Mouse (Mus musculus) neural tube, embryonic 15.5 days (tissue): ENCODE results near the gene Ppp1r8. TPM values are rescaled to one million over a fixed set of nuclear protein-coding genes. Genes with fewer than 3 reads are reported as not detected.
A peak's percentile ranks its signal among the peaks of the same experiment; 100 is the strongest.

Source experiments
- ATAC-seq: fragments of 200-750 bp; cut with Nextera tagmentation; 2 replicates; pipeline ENCODE4 v1.8.0; 2017; ENCODE audit warnings: mild to moderate bottlenecking, moderate TSS enrichment, moderate library complexity; ENCODE audit not compliant: low FRiP score
- H3K27ac ChIP-seq: fragments of 300-500 bp; sonication (generic); replicated peaks from 2 replicates; pipeline ENCODE4 v1.5.1; 2015; ENCODE audit warnings: mild to moderate bottlenecking, inconsistent platforms
- H3K27me3 ChIP-seq: fragments of 300-500 bp; sonication (generic); replicated peaks from 2 replicates; pipeline ENCODE4 v1.6.1; 2015; ENCODE audit warnings: inconsistent platforms
- H3K36me3 ChIP-seq: fragments of 300-500 bp; sonication (generic); 2 replicates; pipeline ENCODE4 v1.6.1; 2015; ENCODE audit warnings: inconsistent platforms
- H3K4me1 ChIP-seq: fragments of 300-500 bp; sonication (generic); 2 replicates; pipeline ENCODE4 v1.6.1; 2015; ENCODE audit warnings: inconsistent platforms
- H3K4me2 ChIP-seq: fragments of 300-500 bp; sonication (generic); 2 replicates; pipeline ENCODE4 v1.6.1; 2015; ENCODE audit warnings: inconsistent platforms, mild to moderate bottlenecking, moderate library complexity
- H3K4me3 ChIP-seq: fragments of 300-500 bp; sonication (generic); replicated peaks from 2 replicates; pipeline ENCODE4 v1.5.1; 2015; ENCODE audit warnings: mild to moderate bottlenecking, inconsistent platforms
- H3K9ac ChIP-seq: fragments of 300-500 bp; sonication (generic); replicated peaks from 2 replicates; pipeline ENCODE4 v1.6.1; 2015; ENCODE audit warnings: mild to moderate bottlenecking, inconsistent platforms
- H3K9me3 ChIP-seq: fragments of 300-500 bp; sonication (generic); replicated peaks from 2 replicates; pipeline ENCODE4 v1.6.1; 2016; ENCODE audit warnings: inconsistent platforms
- WGBS: fragments of 180-500 bp; shearing (Covaris S2); methylation state at CpG from one replicate; pipeline ENCODE4 v1.1.7; 2015; ENCODE audit warnings: mixed read lengths; 5-methylcytosine and 5-hydroxymethylcytosine counted together
- polyA plus RNA-seq: library from polyadenylated mRNA; unstranded; fragments of >200 nt; fragmentation: Nextera tagmentation; extraction: Ambion mirVana; gene quantifications from 2 replicates; pipeline ENCODE4 v1.2.1, GENCODE M21; 2015

Ppp1r8 gene
- polyA plus RNA-seq, 1 experiment from 2014 or later = 56.0 TPM

DNA sequence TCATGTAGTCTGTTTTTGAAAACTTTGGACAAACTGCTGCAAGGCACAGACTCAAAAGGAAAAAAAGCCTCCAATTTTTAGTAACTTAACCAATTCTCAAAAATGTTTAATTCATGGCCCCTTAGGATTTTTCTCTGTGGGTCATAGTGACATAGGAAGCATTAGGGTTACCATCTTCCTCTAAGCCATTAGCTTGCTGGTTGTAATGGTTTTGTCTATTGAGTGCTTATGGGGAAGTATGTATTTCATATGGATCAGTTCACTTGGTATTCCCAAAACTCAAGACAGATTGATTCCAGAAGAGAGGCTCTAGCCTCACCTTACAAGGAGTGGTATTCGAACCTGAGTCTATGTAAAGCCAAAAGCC, 719 bp upstream of the Ppp1r8 start:
- Histone ChIP-seq H3K27ac (peak overlapping the region; percentile 91), H3K9ac (peak overlapping the region; percentile 81), H3K4me3 (peak overlapping the region; percentile 90), H3K27me3 (no peaks in the 10 kb centered on the region), H3K36me3 (peaks cover 22% of the 10 kb centered on the region), H3K4me2 (peak overlapping the region; percentile 77), H3K9me3 (no peaks in the 10 kb centered on the region), H3K4me1 (peaks cover 22% of the 10 kb centered on the region)
- WGBS = 92% methylated on average over 1 of the region's 1 CpGs
- no peak for ATAC-seq

DNA sequence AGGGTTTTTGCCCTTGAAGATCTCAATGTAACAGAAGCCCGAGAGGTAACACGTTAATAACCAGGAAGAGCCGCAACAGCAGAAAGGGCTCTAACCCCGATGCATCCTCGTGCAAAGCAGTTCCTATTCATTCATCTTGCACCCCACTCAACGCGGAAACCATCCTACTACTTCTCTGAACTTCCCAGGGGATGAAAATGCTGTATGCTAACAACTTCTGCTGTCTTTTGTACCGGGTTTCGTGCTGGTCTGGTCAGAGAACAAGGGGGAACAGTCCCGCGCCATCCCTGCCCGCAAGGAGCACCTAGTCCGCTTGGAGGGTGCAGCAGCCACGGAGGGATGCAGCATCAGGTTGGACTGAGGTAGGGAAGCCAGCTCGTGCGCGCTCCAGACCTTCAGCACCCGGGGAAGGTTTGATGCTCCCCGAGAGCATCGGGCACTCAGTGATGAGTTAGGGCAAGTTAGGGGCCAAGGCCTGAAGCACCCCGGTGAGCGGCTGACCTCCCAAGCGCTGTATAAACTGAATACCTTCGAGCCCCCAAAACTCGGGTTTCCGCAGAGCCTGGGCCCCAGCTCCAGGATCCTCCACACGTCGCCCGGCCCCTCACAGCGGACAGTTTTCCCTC, 575 bp downstream of the Ppp1r8 start:
- peaks cover 29% of the 10 kb centered on the region for H3K36me3 ChIP-seq
- peak overlapping the region; percentile 77 for H3K4me2 ChIP-seq
- peak overlapping the region; percentile 81 for H3K9ac ChIP-seq
- ATAC-seq = peak; percentile 40
- H3K27ac ChIP-seq = peak overlapping the region; percentile 91
- peaks cover 22% of the 10 kb centered on the region for H3K4me1 ChIP-seq
- under 1% methylated on average over 30 of the region's 30 CpGs for WGBS
- H3K9me3 ChIP-seq = no peaks in the 10 kb centered on the region
- H3K27me3 ChIP-seq = no peaks in the 10 kb centered on the region
- H3K4me3 ChIP-seq = peak overlapping the region; percentile 90

DNA sequence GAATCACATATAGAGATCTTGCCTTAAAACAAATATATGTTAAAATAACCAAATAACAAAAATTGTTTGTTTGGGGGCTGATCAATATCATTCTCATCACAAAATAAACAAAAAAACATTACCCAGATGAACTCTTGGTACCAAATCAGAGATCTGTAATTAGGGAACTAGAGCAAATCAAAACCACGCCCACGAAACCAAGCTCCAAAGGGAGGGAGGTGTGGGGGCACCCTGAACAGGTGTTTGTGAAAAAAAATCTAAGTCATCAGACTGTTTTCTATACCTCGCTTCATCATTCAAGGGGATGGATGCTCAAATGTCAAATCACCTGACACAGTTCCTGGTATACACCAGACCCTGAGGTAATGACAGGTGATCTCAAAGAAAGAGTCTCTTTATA, 1.5 kb downstream of the Ppp1r8 start:
- ATAC-seq = no peak
- Histone ChIP-seq H3K4me1 (peaks cover 22% of the 10 kb centered on the region), H3K4me3 (peak overlapping the region; percentile 90), H3K9ac (peak overlapping the region; percentile 81), H3K9me3 (no peaks in the 10 kb centered on the region), H3K27ac (peak overlapping the region; percentile 91), H3K36me3 (peaks cover 37% of the 10 kb centered on the region), H3K4me2 (peak overlapping the region; percentile 77), H3K27me3 (no peaks in the 10 kb centered on the region)
- WGBS = 92% methylated on average over 3 of the region's 3 CpGs

DNA sequence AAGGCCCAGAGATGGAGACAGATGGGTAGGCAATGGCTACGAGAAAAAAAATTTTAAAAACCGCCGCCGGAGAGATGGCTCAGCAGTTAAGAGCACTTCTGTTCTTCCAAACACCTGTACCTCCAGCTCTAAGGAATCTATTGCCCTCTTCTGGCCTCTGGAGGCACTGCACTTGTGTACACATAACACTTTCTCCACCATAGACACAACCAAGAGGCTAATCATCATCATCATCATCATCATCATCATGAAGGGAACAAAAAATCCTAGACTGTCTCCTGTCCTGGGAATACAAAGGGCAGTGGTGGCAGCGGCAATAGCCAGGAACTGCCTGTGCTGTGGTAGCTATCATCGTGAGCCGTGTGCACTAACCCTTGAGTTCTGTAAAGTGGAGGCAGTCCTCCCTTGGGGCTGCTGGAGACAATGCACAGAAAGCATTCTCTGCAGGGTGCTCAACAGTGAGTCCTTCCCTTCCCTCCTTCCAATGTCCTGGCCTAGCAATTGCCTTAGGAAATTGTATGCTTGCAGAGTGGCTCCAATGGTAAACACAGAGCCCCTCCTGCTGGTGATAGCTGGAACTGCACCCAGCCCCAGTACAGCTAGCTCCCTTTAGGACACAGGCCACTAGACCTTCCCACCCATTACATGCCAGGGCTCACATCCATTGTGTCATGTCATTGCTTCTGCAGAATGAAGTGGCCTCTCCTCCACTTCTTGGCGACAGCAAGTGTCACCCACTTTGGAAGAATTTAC, 19.2 kb downstream of the Ppp1r8 start:
- WGBS = 71% methylated on average over 8 of the region's 8 CpGs
- no peak for ATAC-seq
- no peak overlapping the region for H3K9ac ChIP-seq
- H3K4me2 ChIP-seq = no peak overlapping the region
- no peak overlapping the region for H3K27ac ChIP-seq
- H3K4me1 ChIP-seq = no peaks in the 10 kb centered on the region
- H3K27me3 ChIP-seq = no peaks in the 10 kb centered on the region
- peaks cover 43% of the 10 kb centered on the region for H3K36me3 ChIP-seq
- H3K9me3 ChIP-seq = no peaks in the 10 kb centered on the region; the same call in 1 of the 2 replicates
- no peak overlapping the region for H3K4me3 ChIP-seq

DNA sequence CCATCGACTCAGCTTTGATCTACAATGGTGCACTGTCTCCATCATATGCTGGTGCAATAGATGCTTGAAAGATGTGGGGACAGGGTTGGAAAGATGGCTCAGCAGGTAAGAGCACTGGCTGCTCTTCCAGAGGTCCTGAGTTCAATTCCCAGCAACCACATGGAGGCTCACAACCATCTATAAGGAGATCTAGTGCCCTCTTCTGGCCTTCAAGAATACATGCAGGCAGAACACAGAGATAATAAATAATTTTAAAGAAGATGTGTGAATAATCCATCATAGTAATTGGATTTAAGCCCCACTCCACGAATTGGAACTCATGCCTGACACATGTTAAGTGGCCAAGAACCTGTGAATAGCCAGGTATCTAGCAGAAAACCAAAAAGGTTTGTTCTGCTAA, 24.5 kb downstream of the Ppp1r8 start:
- H3K4me1 ChIP-seq = no peaks in the 10 kb centered on the region
- H3K4me3 ChIP-seq = no peak overlapping the region
- H3K9ac ChIP-seq = no peak overlapping the region
- ATAC-seq = no peak
- WGBS = 56% methylated on average over 2 of the region's 2 CpGs
- H3K4me2 ChIP-seq = no peak overlapping the region
- H3K9me3 ChIP-seq = no peaks in the 10 kb centered on the region; the same call in 1 of the 2 replicates
- no peak overlapping the region for H3K27ac ChIP-seq
- no peaks in the 10 kb centered on the region for H3K36me3 ChIP-seq
- no peaks in the 10 kb centered on the region for H3K27me3 ChIP-seq

DNA sequence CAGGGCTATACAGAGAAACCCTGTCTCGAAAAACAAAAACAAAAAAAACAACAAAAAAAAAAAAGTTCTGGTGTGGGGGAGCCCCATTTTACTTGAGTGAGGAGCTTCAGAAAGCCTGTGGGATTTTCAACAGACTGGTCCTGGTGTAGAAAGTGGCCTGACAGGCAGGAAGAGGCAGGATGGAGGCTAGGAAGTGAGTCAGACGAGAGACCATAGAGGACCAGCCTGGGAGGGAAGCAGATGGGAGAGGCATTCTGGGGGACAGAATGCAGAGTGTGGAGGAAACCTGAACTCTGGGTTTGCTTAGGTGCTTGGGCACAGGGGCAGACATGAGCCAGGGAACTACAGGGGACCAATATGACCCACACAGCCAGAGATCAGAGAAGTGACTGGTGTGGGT, 26.1 kb downstream of the Ppp1r8 start:
- Histone ChIP-seq H3K4me1 (no peaks in the 10 kb centered on the region), H3K9me3 (no peaks in the 10 kb centered on the region; the same call in 1 of the 2 replicates), H3K4me2 (no peak overlapping the region), H3K27ac (no peak overlapping the region), H3K4me3 (no peak overlapping the region), H3K27me3 (no peaks in the 10 kb centered on the region), H3K36me3 (no peaks in the 10 kb centered on the region), H3K9ac (no peak overlapping the region)
- no peak for ATAC-seq
- 71% methylated on average over 2 of the region's 2 CpGs for WGBS

DNA sequence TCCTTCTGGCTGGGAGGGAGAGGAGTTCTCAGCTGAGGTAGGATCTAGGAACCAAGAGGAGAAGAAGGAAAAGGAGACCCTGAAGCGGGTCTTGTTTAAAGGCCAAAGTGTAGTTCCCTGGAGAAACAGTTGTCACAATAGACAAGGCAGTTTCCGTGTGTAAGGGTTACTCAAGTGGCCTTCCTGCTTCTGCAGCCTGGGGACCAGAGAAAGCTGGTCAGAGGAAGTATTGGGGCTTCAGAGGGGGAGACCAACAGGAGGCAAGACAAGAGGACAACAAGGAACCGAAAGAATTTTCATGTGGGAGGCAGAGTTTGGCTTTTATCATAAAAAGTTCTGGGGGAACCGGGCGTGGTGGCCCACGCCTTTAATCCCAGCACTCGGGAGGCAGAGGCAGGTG, 26.6 kb downstream of the Ppp1r8 start:
- Histone ChIP-seq H3K9me3 (no peaks in the 10 kb centered on the region; the same call in 1 of the 2 replicates), H3K27me3 (no peaks in the 10 kb centered on the region), H3K36me3 (no peaks in the 10 kb centered on the region), H3K27ac (no peak overlapping the region), H3K4me2 (no peak overlapping the region), H3K4me3 (no peak overlapping the region), H3K4me1 (no peaks in the 10 kb centered on the region), H3K9ac (no peak overlapping the region)
- 82% methylated on average over 7 of the region's 7 CpGs for WGBS
- no peak for ATAC-seq

DNA sequence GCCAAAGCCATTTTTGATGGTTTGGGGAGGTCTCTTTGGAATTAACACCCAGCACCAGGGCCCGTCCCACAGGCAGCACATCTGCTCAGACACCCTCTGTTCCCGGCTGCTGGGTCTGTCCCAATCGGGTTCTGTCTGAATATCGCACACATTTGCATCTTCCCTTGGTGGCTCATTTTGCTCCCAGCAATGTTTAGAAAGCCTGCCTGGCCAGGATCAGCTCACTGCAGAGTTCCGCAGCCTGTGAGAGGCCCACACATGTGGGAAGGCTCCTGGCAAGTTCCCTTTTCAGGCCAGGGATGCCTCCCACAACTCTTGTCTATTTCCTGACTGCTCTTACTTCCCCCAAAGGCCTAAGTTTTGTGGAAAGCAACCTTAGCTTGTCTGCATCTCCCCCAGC, 33.3 kb downstream of the Ppp1r8 start:
- Histone ChIP-seq H3K9ac (no peak overlapping the region), H3K27me3 (no peaks in the 10 kb centered on the region), H3K9me3 (no peaks in the 10 kb centered on the region), H3K4me2 (no peak overlapping the region), H3K27ac (no peak overlapping the region), H3K4me3 (no peak overlapping the region), H3K4me1 (no peaks in the 10 kb centered on the region), H3K36me3 (no peaks in the 10 kb centered on the region)
- no peak for ATAC-seq
- 90% methylated on average over 5 of the region's 5 CpGs for WGBS

DNA sequence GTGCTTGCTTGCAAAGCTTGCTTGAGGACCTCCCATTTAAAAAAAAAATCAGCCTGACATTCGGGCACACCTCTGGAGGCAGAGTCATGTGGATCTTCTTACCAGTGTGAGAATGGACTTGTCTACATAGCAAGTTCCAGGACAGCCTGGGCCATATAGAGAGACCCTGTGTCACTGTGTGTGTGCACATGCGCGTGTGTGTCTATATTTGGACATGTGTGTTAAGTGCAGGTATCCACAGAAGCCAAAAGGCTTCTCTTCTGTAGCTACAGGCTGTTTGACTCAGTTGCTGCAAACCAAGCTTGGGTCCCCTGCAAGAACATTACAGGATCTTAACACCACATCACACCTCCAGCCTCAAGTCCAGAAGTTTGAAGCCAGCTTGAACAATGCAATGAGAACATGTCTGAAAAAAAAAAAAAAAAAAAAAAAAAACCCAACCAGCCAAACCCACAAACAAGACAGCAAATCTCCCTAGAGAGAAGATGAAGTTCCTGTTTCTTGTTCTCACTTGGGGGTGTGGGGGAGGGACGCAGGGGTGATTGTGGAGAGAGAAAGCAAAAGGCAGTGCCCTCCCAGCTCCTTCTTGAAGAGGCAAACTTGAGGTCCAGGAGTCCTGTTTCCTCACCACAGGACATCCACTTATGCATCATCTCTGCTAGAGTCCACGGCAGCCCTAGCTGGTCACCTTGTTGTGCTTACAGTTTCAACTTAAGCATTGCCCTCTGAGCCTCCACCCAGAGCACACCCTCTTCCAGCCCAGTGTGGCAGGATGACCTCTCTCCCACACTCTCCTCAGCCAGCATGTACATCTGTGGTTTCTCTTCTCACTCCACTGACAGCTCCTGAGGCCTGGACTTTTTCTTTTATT, 35.0 kb downstream of the Ppp1r8 start:
- Histone ChIP-seq H3K4me2 (no peak overlapping the region), H3K9me3 (no peaks in the 10 kb centered on the region), H3K36me3 (no peaks in the 10 kb centered on the region), H3K4me3 (no peak overlapping the region), H3K9ac (no peak overlapping the region), H3K4me1 (no peaks in the 10 kb centered on the region), H3K27me3 (no peaks in the 10 kb centered on the region), H3K27ac (no peak overlapping the region)
- ATAC-seq = no peak
- WGBS = 82% methylated on average over 5 of the region's 5 CpGs

DNA sequence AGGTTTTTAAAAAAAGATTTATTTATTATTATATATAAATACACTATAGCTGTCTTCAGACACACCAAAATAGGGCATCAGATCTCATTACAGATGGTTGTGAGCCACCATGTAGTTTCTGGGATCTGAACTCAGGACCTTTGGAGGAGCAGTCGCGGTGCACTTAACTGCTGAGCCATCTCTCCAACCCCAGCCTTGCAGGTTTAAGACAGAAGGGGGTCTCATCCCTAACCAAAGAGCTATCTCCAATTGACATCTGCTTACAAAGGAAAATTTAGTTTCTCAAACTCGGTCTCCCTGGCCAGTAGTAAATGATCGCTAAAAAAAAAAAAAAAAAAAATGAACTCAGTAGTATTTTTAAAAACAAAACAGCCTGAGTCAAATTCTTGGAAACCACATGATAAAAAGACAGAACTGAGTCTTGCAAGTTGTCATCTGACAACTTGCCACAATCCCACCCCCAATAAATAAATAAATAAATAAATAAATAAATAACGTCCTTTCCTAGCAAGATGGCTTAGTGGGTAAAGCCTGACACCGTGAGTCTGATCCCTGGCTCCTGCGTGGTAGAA, 36.3 kb downstream of the Ppp1r8 start:
- 92% methylated on average over 7 of the region's 7 CpGs for WGBS
- Histone ChIP-seq H3K9me3 (no peaks in the 10 kb centered on the region), H3K9ac (no peak overlapping the region)

DNA sequence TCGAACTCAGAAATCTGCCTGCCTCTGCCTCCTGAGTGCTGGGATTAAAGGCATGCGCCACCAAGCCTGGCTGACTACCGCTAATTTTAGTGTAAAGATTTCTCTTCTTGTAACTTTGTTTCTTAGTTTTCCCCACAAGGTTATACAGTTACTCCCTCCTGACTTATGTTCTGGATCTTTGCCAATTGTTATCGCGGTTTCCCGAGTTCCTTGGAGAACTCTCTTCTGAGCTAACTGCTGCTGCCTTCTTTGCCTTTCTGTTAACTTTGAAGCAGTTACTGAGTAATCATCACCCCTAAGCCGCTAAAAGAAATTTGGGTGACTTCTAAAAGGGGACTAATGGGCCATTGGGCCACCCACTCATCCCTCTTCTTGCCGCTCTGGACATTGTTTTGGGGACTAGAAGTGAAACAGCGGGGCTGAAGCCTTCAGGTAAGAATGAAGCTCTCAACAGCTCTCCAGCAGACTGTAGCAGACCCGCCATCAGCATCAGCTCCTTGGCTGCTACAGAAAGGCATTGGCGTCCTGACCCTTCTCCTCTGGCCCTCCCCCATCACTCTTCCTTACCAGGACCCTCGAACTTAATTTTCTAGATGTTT, 37.3 kb downstream of the Ppp1r8 start:
- Histone ChIP-seq H3K9me3 (no peaks in the 10 kb centered on the region), H3K36me3 (no peaks in the 10 kb centered on the region), H3K4me1 (no peaks in the 10 kb centered on the region), H3K9ac (no peak overlapping the region), H3K27me3 (no peaks in the 10 kb centered on the region), H3K4me2 (no peak overlapping the region), H3K4me3 (no peak overlapping the region), H3K27ac (no peak overlapping the region)
- WGBS = 89% methylated on average over 12 of the region's 12 CpGs
- ATAC-seq = no peak

More for the DNA sequence above, 36.3 kb downstream of the Ppp1r8 start:
- Histone ChIP-seq H3K4me1 (no peaks in the 10 kb centered on the region), H3K27ac (no peak overlapping the region), H3K27me3 (no peaks in the 10 kb centered on the region), H3K4me2 (no peak overlapping the region), H3K4me3 (no peak overlapping the region), H3K36me3 (no peaks in the 10 kb centered on the region)
- no peak for ATAC-seq
